Mouse (Mus musculus): ENCODE measurements around the gene Fgf5. TPM values are rescaled to one million over a fixed set of nuclear protein-coding genes. Genes with fewer than 3 reads are reported as not detected.

The Fgf5 gene
- polyA plus RNA-seq, 1 experiment from 2014 or later: 0.43 TPM

GRCm38 (mm10) chr5:98306528-98306927 lies 52.5 kb downstream of the Fgf5 start:
- Histone ChIP-seq H3K9ac (no peak overlapping the region), H3K36me3 (no peaks in the 10 kb centered on the region), H3K4me1 (replicated peaks) (no peaks in the 10 kb centered on the region), H3K4me3 (no peak overlapping the region), H3K27ac (no peak overlapping the region), H3K9me3 (replicated peaks) (no peaks in the 10 kb centered on the region), H3K4me2 (no peak overlapping the region), H3K27me3 (no peaks in the 10 kb centered on the region)
- no peak for ATAC-seq (replicated peaks; ENCODE audit: insufficient number of reproducible peaks, insufficient read depth, low FRiP score, low read depth)
- 54% methylated on average over 9 of the region's 9 CpGs for WGBS

DNA sequence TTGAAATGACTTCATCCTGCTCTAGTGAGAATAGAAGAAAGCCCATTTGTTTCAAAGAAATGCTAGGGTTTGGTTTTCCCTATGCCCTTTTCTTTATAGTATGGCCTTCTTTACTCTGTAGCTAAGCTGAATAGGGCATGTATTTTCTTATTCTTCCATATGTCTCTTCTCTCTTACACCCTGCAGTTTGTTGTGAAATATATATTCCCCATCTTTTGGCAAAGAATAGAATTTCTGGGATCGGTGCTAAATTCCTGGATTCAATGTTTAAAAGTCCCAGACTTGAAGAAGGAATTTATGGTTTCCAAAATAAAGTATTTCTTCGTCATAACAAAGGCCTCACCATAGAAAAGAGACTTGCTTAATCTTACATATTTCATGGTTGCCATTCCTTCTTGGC lies 72.6 kb downstream of the Fgf5 start:
- H3K4me3 ChIP-seq: no peak overlapping the region
- no peak overlapping the region for H3K9ac ChIP-seq
- H3K27ac ChIP-seq: no peak overlapping the region
- WGBS: 68% methylated on average over 2 of the region's 2 CpGs
- no peaks in the 10 kb centered on the region for H3K9me3 ChIP-seq (replicated peaks)
- ATAC-seq (replicated peaks; ENCODE audit: insufficient number of reproducible peaks, insufficient read depth, low FRiP score, low read depth): no peak
- H3K4me1 ChIP-seq (replicated peaks): no peaks in the 10 kb centered on the region
- peaks cover 9% of the 10 kb centered on the region; the same call in 1 of the 2 replicates for H3K27me3 ChIP-seq
- H3K4me2 ChIP-seq: no peak overlapping the region
- H3K36me3 ChIP-seq: no peaks in the 10 kb centered on the region

Other genes starting within 250 kb of the Fgf5 start
- 52.2 and 56.1 TPM in 2 replicates for gene Antxr2, start 223.1 kb upstream of the Fgf5 start, polyA plus RNA-seq (2015; fragmentation: Nextera tagmentation; extraction: Ambion mirVana)
- gene Prdm8, start 87.0 kb upstream of the Fgf5 start, polyA plus RNA-seq (2015; fragmentation: Nextera tagmentation; extraction: Ambion mirVana): 0.15 TPM in 1 of 2 replicates, not detected in the other
- gene Cfap299, start 75.1 kb downstream of the Fgf5 start, polyA plus RNA-seq (2015; fragmentation: Nextera tagmentation; extraction: Ambion mirVana): 0.22 TPM in 1 of 2 replicates, not detected in the other